Mouse (Mus musculus) heart, adult 2 months (tissue): ENCODE results near the gene Ankrd54.

Experiments used
- CTCF ChIP-seq: fragments of 200-600 bp; IDR thresholded peaks from 2 replicates; pipeline ENCODE4 v1.8.1; 2022; ENCODE audit warnings: antibody characterized with exemption, mild to moderate bottlenecking, moderate library complexity
- EP300 ChIP-seq: fragments of 200-500 bp; IDR thresholded peaks from 2 replicates; pipeline ENCODE4 v1.6.1; 2011; ENCODE audit warnings: low read depth, low read length, control low read depth; ENCODE audit not compliant: insufficient read depth
- POLR2A ChIP-seq: fragments of 200-500 bp; IDR thresholded peaks from 2 replicates; pipeline ENCODE4 v1.6.1; 2011; ENCODE audit warnings: mild to moderate bottlenecking, low read depth, low read length, control low read depth; ENCODE audit not compliant: insufficient read depth

DNA sequence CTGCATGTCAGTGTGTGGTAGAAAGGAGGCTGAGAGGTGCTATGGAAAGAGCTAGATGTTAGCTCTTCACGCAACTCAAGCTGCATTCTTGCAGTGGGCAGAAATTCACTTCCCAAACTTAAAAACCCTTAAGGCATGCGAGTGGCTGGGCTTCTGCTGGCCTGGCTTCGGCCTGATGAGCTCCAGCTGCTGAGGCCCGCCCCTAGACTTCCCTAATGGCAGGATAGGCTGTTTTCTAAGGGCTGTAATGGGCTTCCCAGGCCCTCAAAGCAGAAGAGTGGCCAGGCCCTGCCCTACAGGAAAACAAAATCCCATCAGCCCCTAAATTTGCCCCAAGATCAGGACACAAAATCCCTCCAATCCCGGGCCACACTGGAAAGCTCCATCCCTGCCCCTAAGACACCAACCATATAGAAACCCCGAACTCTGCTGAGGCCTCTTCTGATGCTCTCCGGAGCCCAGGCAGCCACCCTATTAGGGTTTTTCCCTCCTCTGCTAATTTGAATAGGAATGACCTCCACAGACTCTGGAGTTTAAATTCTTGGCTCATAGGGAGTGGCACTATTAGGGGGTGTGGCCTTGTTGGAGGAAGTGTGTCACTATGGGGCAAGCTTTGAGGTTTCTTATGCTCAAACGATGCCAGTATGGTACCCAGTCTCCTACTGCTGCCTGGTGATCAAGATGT lies 2.5 kb upstream of the Ankrd54 start:
- TF ChIP-seq CTCF (no peak), EP300 (no peak), POLR2A (no peak)
